Mouse (Mus musculus) adrenal gland, postnatal 10 days (tissue): ENCODE measurements at regions not wholly inside any gene's neighbourhood (a gene's known extent, or its start where the extent isn't known, plus 50 kb on each side); places are given as distances from the start of the nearest gene placed in this dataset.
"Not testable (repeated sequence)": the region's sequence is repeated elsewhere in the genome, so short reads cannot be mapped to it uniquely, and the experiment has no call there.

Experiments used
- DNase-seq: peaks from one replicate; pipeline ENCODE4 v3.0.0; 2021; ENCODE audit warnings: mixed read lengths

DNA sequence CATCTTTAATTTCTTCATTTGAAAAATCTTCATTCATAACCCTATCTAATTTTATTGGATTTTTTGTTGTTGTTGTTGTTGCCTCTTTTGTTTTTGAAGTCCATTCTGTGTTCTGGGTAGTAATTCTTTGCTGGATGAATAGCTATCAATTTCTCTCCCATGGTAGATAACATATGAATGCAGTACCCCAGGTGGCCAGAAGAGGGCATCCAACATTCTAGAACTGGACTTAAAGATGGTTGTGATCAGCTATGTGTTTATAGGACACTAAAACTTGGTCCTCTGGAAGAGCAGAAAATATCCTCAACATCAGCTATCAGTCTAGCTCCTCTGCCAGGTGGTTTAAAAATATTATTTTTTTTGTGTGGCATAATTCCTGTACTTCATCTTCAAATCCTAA, 73.0 kb downstream of the Prl2c3 start:
- peak; percentile 39 for DNase-seq

DNA sequence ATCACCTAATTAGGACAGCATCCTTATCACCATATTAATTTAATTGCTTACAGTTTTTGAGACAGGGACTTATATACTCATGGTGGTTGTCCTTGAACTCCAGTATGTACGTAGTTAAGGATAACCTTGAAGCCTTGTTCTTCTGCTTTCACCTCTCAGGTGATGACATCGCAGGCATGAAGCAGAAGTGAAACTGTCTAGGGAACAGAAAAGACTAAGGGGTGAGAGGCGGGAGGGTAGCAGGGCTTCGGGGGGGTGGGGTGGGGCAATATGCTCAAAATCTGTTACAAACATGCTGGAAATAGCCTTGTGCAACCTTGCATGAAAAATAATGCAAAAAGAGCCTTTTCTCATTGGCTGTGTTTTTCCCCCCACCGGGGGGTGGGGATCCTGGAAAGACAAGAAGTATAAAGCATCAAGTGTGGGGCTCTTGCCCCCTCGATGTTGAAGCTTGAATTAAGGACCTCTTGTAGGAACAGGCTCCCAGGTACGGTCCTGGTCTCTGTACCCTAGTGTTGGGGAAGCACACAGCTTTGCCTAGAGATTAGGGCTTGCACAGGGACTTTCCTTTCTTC, 81.8 kb downstream of the Prl2c3 start:
- DNase-seq, result not testable (repeated sequence)

DNA sequence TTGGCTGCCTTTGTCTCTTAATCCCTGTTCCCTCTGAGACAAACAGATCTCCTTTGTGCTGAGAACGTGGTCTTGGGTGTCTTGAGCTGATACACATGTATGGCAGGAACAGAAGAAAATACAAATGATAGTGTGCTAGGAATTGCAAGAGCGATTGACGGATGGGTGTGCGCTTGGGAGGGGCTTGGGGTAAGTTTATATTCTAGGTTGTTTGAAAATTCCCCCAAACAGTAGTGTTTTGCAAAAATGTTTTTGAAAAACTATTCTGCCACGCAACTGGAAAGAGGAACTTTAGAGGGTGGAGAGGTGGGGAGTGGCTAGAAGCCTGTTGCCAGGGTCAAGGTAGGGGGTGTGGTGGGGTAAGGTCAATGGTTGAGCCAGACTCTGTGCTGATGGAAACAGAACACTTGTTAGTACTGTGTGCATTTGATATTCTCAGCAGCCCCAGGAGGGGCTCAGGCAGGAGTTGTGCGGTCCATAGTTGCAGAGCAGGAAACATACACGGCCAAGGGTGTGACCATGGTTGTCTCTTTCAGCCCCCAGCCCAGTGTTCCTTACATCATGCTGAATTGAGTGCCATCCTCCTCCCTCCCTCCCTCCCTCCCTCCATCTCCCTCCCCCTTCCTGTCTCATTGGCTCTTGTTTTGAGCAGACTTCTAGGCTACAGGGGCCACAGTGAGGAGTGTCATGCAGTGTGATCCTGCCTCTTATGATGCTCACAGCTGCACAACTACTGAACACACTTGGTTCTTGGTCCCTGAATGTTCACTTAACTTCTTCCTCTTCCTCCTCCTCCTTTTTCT, 88.2 kb downstream of the Prl2c3 start:
- DNase-seq, result no peak

DNA sequence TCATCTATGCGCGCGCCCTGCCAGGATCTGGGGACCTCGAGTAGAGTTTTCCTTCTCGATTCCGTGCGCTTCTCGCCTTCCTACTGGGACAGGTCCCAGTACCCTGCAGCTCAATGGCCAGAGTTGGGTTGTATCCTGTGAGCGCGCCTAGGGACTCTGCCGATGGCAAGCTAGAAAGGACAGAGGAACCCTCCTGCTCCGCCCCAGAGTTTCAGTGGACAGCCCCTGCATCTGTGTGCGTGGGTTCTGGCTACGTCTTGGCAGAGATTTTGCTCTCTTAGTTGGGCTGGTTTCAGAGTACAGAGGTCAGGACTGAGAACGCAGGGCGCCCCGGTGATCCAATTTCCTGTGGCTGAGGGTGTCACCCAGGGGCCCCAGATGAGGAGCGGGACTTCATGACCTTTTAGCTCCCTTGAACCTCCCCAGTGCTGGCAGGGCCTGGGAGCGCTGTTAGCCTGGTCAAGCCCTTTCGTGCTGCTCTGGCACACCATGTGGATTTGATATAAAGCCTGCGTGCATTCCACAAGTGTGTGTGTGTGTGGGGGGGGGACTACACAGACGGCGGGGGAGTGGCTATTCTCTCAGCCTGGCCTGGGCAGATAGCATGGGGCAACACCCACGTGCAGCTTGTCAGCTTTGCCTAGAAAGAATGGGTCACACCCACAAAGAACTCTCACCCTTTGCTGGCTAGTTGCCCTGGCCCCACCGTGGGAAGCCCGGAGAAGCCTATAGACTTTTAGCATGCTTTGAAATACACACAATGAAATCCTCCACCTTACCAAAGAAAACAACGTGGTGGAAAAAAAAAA, 96.9 kb downstream of the Prl2c3 start:
- peak; percentile 28 for DNase-seq

DNA sequence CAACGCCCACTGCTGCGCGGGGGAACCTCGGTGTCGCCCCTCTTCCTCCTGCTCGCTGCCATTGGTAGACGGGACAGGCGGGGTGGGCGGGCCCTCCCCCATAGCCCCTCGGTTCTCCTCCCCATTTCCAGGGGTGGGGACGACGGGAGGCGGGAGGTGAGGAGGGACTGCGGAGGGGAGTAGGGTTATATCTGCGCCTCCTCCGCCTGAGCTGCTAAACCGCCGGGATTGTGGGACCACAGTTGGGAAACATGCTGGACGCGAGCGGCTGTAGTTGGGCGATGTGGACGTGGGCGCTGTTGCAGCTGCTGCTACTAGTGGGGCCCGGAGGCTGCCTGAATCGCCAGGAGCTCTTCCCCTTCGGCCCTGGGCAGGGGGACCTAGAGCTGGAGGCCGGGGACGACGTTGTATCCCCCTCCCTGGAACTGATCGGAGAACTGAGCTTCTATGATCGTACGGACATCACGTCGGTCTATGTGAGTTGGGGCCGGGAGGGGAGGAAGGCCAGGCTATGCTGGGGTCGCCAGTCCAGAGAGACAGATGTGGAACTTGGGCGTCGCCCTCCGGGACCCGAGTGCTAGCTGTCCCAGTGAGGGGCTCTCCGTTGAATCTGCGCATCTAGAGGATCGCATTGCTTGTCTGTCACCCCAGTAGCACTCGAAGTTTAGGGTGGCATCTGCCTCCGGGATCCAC, 97.6 kb downstream of the Prl2c3 start:
- DNase-seq, result peak; percentile 20

DNA sequence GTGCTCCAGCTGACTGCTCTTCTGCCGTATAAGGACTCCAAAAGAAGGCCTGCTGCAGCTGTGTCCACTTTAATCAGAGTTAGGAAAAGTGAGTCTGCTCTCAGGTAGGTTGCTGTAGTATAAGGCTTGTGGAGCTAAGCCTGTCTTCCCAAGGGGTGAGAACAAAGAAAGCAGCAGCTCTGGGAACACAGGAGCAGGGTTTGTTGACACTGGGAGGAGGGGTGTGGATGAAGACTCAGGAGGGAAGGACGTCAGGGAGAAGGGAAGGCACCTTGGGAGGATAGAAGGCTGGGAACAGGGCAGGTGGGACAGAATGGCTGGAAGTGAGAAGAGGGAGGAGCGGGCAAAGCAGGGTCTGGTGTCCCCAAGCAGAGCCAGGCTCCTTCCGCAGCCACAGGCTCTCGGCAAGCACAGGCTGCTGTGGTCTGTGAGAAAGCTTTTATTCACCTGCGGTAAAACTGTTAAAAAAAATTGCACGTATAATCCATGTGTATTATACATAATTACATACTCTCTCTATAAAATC, 106.2 kb downstream of the Prl2c3 start:
- not testable (repeated sequence) for DNase-seq

DNA sequence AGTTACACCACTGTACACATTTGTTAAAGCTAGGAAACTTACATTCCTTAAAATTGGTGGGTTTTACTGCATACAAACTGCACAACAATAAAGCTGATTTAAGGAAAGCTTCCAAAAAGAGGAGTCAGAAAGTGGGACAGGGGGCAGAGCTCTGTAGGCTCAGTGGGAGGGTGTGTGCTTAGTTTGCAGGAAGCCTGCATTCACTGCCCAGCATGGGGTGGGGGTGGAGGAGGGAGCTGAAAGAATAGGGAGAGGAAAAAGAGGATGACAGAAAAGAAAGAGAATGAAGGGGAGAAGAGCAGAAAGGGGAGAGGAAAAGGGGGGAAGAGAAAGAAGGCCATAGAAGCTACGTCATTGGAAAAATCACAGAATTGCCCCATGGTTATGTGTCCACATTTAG, 111.1 kb downstream of the Prl2c3 start:
- not testable (repeated sequence) for DNase-seq

DNA sequence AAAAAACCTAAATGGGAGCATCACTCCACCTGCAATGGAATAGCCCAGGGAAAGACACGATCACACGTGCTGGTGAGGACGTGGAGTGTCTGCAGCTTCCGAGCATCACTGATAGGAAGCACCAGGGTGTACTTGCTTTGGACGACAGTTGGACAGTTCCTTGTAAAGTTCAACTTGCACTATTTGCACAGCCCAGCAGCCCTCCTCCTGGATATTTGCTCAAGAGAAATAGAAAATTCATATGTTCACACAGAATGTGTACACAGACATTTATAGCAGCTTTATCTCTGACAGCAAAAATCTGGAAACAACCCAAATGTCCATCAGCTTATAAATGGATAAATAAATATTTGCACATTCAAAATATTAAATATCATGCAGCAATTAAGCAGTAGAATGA, 111.7 kb downstream of the Prl2c3 start:
- not testable (repeated sequence) for DNase-seq

DNA sequence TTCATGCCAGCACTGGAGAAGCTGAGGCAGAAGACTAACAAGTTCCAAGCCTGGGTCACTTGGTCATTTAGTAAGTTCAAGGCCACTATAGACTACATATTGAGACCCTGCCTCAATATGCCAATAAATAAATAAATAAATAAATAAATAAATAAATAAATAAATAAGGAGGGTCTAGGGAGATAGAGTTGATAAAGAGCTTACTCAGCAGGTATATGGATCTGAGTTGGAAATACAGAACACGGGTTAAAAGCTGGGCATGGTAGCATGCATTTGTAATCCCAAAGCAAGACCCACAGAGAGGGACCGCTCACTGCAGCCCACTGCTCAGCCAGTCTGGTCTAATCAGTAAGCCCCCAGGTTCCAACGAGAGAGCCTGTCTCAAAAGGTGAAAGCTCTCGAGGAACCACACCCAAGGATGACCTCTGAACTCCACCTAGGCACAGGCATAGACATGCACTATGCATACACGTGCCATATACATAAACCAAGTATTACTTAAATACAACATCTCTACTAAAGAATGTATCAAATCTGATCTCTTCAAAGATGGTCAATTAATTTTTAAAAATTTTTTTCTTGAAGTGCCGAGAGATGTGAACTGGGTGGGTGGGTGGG, 115.4 kb downstream of the Ero1lb start:
- not testable (repeated sequence) for DNase-seq

DNA sequence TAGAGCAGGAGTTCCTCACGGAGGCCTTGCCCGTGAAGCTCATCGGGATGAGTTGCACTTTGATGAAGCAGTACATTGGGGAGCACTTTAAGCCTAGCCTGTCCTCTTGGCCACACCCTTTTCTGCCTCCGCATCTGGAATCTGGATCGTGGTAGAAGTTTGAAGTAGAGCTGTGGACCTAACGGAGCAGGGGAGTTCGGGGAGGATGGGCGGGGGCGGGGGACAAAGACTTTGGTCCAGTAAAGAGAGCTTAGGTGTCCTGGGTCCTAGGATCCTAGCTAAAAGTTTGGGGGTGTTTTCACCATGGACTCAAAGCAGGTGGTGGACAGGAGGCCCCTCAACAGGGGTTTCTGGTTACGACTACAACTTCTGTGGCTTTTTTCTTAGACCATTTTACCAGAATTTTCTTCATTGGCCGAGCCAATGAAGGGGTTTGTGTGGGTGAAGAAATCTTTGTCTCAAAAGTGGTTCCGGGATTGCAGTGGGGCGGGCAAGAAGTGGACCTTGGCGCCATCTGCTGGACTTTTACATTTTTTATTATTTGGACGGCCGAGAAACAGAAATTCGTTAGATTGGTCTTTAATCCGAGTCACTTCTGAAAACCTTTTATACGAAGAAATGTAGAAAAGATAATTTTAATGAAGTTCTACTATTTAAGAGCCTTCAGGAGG, 114.7 kb downstream of the Ero1lb start:
- peak; percentile 69 for DNase-seq

DNA sequence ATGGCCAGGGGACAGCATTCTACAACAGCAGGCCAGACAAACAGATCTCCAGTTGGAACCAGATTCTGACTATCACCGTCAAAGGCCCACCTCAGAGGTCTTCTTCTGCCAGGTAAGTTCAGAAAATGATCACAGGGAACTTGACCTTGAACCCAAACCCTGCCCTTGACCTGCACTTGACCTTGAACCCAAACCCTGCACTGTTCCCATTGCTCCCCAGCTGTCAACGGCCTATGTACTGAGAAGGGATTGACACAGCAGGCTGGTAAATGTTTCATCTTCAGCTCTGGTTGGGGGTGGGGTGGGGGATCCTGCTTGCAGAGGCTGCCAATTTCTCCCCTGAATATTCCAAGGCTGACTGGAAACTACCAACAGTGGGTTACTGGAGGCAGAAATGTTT, 111.7 kb downstream of the Ero1lb start:
- no peak for DNase-seq

DNA sequence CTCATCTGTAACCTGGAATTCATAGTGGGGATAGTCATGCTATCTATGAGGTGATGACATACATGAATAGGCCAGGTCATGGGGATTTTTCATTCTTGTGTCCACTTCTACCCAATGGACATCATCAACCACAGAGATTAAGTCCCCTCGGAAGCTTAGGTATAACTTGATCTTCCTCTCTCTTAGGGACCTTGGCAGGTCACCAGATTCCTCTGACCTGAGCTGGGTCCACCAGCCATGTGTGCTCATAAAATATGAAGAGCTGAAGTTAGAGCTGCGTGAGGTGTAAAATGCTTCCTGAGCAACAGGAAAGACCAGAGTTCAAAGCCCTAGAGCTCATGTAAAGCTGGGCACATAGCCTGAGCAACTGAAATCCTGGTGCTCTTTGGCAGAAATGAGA, 105.3 kb downstream of the Ero1lb start:
- not testable (repeated sequence) for DNase-seq

DNA sequence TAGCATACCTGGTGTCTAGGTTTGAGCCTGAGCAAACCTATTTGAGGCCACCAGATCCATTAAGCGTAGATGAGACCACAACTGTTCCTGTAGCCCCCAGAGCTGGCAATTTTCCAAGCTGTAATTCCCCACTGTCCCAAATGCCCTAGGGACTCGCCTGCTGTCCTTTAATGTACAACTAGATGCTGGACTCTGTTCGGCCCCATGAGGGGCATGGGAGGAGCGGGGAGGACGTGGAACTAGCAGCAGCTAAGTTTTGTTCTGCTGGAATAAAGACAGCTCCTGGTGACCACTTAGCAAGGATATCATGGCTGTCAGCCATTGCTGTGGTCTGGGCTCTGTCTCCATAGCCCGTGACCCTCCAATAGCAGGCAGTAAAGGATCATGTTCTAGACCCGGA, 103.1 kb downstream of the Ero1lb start:
- DNase-seq, result not testable (repeated sequence)

DNA sequence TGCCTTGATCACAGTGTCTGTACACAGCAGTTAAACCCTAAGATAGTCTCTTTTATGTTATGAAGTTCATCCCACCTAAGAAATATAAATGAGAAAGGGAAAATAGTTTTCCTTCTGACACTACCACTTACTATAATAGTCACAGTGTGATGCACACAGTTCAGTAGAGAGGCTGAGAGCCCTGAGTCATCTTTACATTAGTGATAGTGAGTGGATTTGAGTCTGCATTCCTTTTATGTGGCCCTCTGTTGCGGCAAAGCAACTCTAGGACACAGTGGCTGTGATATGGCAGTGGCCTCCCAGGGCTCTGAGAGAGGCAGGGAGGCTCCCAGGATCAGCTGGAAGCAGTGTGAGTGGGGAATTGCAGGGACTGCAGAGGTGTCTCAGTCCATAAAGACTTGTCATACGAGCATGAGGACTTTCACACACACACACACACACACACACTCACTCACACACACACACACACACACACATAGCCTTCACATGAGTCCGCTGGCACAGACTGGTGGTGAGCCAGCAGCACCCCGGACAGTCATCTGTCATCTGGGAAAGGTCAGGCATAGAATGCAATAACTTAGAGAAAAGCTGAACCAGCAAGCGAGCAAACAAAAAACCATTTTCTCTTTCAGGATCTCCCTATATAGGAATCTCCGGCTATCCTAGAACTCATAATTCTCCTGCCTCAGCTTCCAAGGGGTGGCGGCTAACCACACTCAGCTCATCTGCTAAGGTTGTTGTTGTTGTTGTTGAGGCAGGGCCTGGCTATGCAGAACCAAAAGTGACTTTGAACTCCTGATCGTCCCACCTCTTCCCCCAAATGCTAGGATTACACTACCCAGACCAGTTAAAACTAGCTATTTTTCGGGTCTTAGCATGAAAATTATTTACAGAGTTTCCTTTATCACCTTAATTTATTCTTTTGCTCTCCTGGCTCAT, 102.3 kb downstream of the Ero1lb start:
- DNase-seq, result peak; percentile 69

DNA sequence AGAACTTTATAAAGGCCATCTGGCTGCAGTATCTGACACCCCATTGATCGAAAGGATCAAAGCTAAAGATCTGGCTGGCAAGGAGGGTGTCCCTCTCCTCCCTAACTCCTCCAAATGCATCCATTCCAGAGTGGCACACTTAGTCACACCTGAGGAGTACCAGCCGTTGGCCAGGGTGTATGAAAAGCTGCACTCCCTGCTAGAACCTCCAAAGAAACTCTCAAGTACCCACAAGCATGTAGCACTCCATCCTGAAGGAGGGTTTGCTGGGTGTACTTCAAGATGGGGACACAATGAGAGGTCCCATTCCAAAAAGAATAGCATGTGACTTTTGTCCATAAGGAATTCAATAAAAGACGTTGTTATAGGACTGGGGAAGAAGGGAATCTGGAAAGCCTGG, 100.4 kb downstream of the Ero1lb start:
- DNase-seq, result not testable (repeated sequence)
